Mouse (Mus musculus) spleen, adult 2 months (tissue): Measurements from ENCODE around the gene Olfr519. TPM values are rescaled to one million over a fixed set of nuclear protein-coding genes. Genes with fewer than 3 reads are reported as not detected.

Source experiments
- DNase-seq, 2 experiments: peaks; one replicate each; pipeline versions ENCODE4 v3.0.0 to v3.0.0-alpha.2; 2012 to 2021; ENCODE audit warnings: low spot score in 2 of 2, low read depth in 1 of 2
- H3K27ac ChIP-seq: fragments of 200-500 bp; 2 replicates; pipeline ENCODE4 v1.5.1; 2012; ENCODE audit warnings: low read length, inconsistent platforms; ENCODE audit not compliant: insufficient read depth
- H3K27me3 ChIP-seq: fragments of 200-500 bp; 2 replicates; pipeline ENCODE4 v1.6.1; 2012; ENCODE audit warnings: mild to moderate bottlenecking, moderate library complexity, low read length, inconsistent platforms; ENCODE audit not compliant: control insufficient read depth, insufficient read depth
- H3K36me3 ChIP-seq: fragments of 200-500 bp; 2 replicates; pipeline ENCODE4 v1.6.1; 2012; ENCODE audit warnings: mild to moderate bottlenecking, low read length, inconsistent platforms; ENCODE audit not compliant: control insufficient read depth, insufficient read depth
- H3K4me1 ChIP-seq: fragments of 200-500 bp; 2 replicates; pipeline ENCODE4 v1.6.1; 2011; ENCODE audit warnings: inconsistent platforms; ENCODE audit not compliant: control insufficient read depth, insufficient read depth, insufficient read length
- H3K4me3 ChIP-seq: fragments of 200-500 bp; 2 replicates; pipeline ENCODE4 v1.5.1; 2011; ENCODE audit warnings: mild to moderate bottlenecking, inconsistent platforms; ENCODE audit not compliant: insufficient read depth, insufficient read length; ENCODE audit errors: extremely low read depth
- CTCF ChIP-seq: fragments of 200-500 bp; IDR thresholded peaks from 2 replicates; pipeline ENCODE4 v1.5.1; 2011; ENCODE audit warnings: mild to moderate bottlenecking, inconsistent platforms; ENCODE audit not compliant: insufficient read depth, insufficient read length, insufficient replicate concordance; ENCODE audit errors: extremely low read depth
- POLR2A ChIP-seq: fragments of 200-500 bp; IDR thresholded peaks from 2 replicates; pipeline ENCODE4 v1.6.1; 2011; ENCODE audit warnings: low read depth, low read length, inconsistent platforms
- WGBS: fragments of 180-500 bp; shearing (Covaris S2); methylation state at CpG from one replicate; pipeline ENCODE4 v1.1.7; 2018; 5-methylcytosine and 5-hydroxymethylcytosine counted together
- polyA plus RNA-seq: library from polyadenylated mRNA; depleted of rRNA; stranded (reverse); fragments of >200 nt; gene quantifications from 2 replicates; pipeline ENCODE4 v1.2.3, GENCODE M21; 2012; rRNA removed

Gene Olfr519
- polyA plus RNA-seq, 1 experiment, result not detected

GRCm38 (mm10) chr7:108872279-108872678 lies 21.9 kb downstream of the Olfr519 start, which contains the start of gene Olfr517:
Gene Olfr517, minus strand, starts transcription at chr7:108872379.
- Histone ChIP-seq H3K27ac (no peak within 1 kb of the TSS), H3K4me3 (no peak within 1 kb of the TSS), H3K36me3 (no peaks in the 10 kb centered on the region), H3K27me3 (no peaks in the 10 kb centered on the region), H3K4me1 (no peaks in the 10 kb centered on the region)
- no peak for DNase-seq
- TF ChIP-seq CTCF, result no peak
- no peak for TF ChIP-seq POLR2A
- 43% methylated on average over 2 of the region's 2 CpGs for WGBS

GRCm38 (mm10) chr7:108850429-108850828 lies 43.8 kb downstream of the Olfr519 start, which contains the start of gene Olfr516:
Gene Olfr516, minus strand, starts transcription at chr7:108850529.
- TF ChIP-seq POLR2A (no peak), CTCF (no peak)
- 90% methylated on average over 2 of the region's 2 CpGs for WGBS
- no peak for DNase-seq

More at GRCm38 (mm10) chr7:108850429-108850828, 43.8 kb downstream of the Olfr519 start, which contains the start of gene Olfr516:
- Histone ChIP-seq H3K4me3 (no peak within 1 kb of the TSS), H3K36me3 (no peaks in the 10 kb centered on the region), H3K27ac (no peak within 1 kb of the TSS), H3K27me3 (no peaks in the 10 kb centered on the region), H3K4me1 (no peaks in the 10 kb centered on the region)

Other genes with a start within 250 kb of the Olfr519 start
- not detected in 2 replicates for gene Olfr509, start 242.5 kb downstream of the Olfr519 start, polyA plus RNA-seq
- not detected in 2 replicates for gene Olfr510, start 228.0 kb downstream of the Olfr519 start, polyA plus RNA-seq
- gene Olfr512, start 181.1 kb downstream of the Olfr519 start, polyA plus RNA-seq, result not detected in 2 replicates
- gene Olfr513, start 143.4 kb downstream of the Olfr519 start, polyA plus RNA-seq, result not detected in 2 replicates
- not detected in 2 replicates for gene Olfr514, start 68.4 kb downstream of the Olfr519 start, polyA plus RNA-seq
- gene Olfr516, start 43.9 kb downstream of the Olfr519 start, polyA plus RNA-seq, result not detected in 2 replicates
- gene Olfr517, start 22.0 kb downstream of the Olfr519 start, polyA plus RNA-seq, result not detected in 2 replicates
- gene Olfr518, start 9.4 kb downstream of the Olfr519 start, polyA plus RNA-seq, result not detected in 2 replicates
- 0.26 and 0.43 TPM in 2 replicates for gene Nlrp10, start 35.8 kb upstream of the Olfr519 start, polyA plus RNA-seq
- 142 and 206 TPM in 2 replicates for gene Eif3f, start 40.0 kb upstream of the Olfr519 start, polyA plus RNA-seq
- 0.19 and 0.34 TPM in 2 replicates for gene Tub, start 55.9 kb upstream of the Olfr519 start, polyA plus RNA-seq
- 0.19 and 0.21 TPM in 2 replicates for gene Ric3, start 188.9 kb upstream of the Olfr519 start, polyA plus RNA-seq